Mouse (Mus musculus): ENCODE results near the gene Mlst8. TPM values are rescaled to one million over a fixed set of nuclear protein-coding genes. Genes with fewer than 3 reads are reported as not detected.

Mlst8 gene
- polyA plus RNA-seq, 1 experiment = 16.5 TPM

- H3K4me3 ChIP-seq (ENCODE audit: control insufficient read depth, low read depth, low read length) = no peak overlapping the region
- no peak overlapping the region for H3K27ac ChIP-seq (ENCODE audit: control insufficient read depth, insufficient read depth, low read depth, low read length)
- H3K27me3 ChIP-seq (ENCODE audit: control insufficient read depth, insufficient read depth, low read length) = no peaks in the 10 kb centered on the region
- TF ChIP-seq CTCF (IDR thresholded peaks at IDR 0.05; ENCODE audit: control insufficient read depth, insufficient read depth, insufficient replicate concordance, low read depth, low read length) (no peak), POLR2A (IDR thresholded peaks at IDR 0.05; ENCODE audit: control insufficient read depth, low read depth, low read length) (no peak)
- H3K4me1 ChIP-seq (ENCODE audit: control insufficient read depth, insufficient read depth, low read length) = peaks cover 14% of the 10 kb centered on the region
- no peaks in the 10 kb centered on the region for H3K36me3 ChIP-seq (ENCODE audit: control insufficient read depth, insufficient read depth, low read length)
Observed at GRCm38 (mm10) chr17:24479431-24479830, 553 bp upstream of the Mlst8 start.

DNA sequence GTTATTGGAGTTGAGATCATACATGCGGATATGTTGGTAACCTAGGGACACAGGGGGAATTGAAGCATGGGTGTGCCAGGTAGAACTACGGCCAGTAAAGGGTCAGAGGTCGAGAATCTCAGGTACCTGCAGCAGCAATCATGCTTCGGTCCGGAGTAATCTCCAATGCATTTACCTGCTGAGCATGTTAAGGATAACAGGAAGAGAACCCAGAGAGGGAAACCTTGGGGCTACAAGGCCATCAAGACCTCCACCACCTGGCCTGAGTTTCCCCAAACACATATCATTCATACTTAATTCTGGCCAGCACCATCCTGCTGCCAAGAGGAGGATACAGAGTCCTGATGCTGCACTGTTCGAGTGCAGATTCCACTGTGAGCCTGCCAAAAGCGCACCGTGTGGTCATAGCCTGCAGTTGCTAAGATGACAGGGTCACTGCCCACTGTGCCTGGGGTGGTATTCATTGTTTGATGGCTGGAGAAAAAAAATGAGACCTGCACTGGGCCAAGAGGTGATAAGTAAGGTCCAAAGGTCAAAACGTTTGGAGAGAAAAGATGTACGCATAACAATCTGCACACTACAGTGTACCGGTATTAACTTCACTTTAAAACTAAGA is 785 bp downstream of the Mlst8 start:
- H3K4me3 ChIP-seq (ENCODE audit: control insufficient read depth, low read depth, low read length) = peak overlapping the region; percentile 100
- no peaks in the 10 kb centered on the region for H3K36me3 ChIP-seq (ENCODE audit: control insufficient read depth, insufficient read depth, low read length)
- no peak overlapping the region for H3K27ac ChIP-seq (ENCODE audit: control insufficient read depth, insufficient read depth, low read depth, low read length)
- no peaks in the 10 kb centered on the region for H3K27me3 ChIP-seq (ENCODE audit: control insufficient read depth, insufficient read depth, low read length)
- peaks cover 20% of the 10 kb centered on the region for H3K4me1 ChIP-seq (ENCODE audit: control insufficient read depth, insufficient read depth, low read length)
- TF ChIP-seq POLR2A (IDR thresholded peaks at IDR 0.05; ENCODE audit: control insufficient read depth, low read depth, low read length) (no peak), CTCF (IDR thresholded peaks at IDR 0.05; ENCODE audit: control insufficient read depth, insufficient read depth, insufficient replicate concordance, low read depth, low read length) (no peak; the same call in 1 of the 2 replicates)

GRCm38 (mm10) chr17:24477053-24477984 is 1.6 kb downstream of the Mlst8 start:
- no peak overlapping the region for H3K4me3 ChIP-seq (ENCODE audit: control insufficient read depth, low read depth, low read length)
- H3K4me1 ChIP-seq (ENCODE audit: control insufficient read depth, insufficient read depth, low read length) = peaks cover 22% of the 10 kb centered on the region
- no peak overlapping the region for H3K27ac ChIP-seq (ENCODE audit: control insufficient read depth, insufficient read depth, low read depth, low read length)
- H3K36me3 ChIP-seq (ENCODE audit: control insufficient read depth, insufficient read depth, low read length) = no peaks in the 10 kb centered on the region
- H3K27me3 ChIP-seq (ENCODE audit: control insufficient read depth, insufficient read depth, low read length) = no peaks in the 10 kb centered on the region
- TF ChIP-seq POLR2A (IDR thresholded peaks at IDR 0.05; ENCODE audit: control insufficient read depth, low read depth, low read length) (no peak), CTCF (IDR thresholded peaks at IDR 0.05; ENCODE audit: control insufficient read depth, insufficient read depth, insufficient replicate concordance, low read depth, low read length) (no peak)

DNA sequence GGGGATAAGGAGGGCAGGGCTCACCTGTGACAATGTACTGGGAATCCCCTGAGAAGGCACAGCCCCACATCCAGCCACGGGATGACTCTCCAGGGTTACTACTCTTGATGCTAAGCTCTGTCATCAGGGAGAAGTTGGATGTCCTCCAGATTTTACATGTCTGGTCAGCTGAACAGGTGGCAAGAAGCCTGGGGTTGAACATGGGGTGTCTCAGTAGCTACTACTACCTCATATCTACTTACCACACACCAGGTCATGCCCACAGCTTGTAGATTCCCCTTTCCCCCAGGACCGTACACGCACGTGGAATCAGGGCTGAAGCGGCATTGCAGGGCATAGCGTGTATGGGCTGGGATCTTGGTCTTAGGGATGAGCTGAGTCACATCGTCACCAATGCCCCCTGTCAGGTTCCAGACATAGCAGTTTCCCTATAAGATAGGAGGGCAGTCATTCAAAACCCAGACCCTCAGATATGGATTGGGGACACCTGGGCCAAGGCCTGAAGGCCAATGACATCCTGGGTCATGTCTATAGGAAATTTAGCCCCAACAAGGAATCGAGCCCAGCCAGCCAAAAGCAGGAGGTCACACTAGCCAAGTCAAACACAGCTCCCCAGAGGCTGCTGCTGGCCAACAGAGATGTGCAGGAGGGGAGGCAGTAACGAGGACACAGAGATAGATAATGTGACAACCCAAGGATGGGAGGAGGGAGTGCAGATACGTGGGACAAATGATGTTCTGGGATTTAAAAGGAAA is 2.7 kb downstream of the Mlst8 start:
- TF ChIP-seq CTCF (IDR thresholded peaks at IDR 0.05; ENCODE audit: control insufficient read depth, insufficient read depth, insufficient replicate concordance, low read depth, low read length) (no peak), POLR2A (IDR thresholded peaks at IDR 0.05; ENCODE audit: control insufficient read depth, low read depth, low read length) (no peak)
- Histone ChIP-seq H3K4me1 (ENCODE audit: control insufficient read depth, insufficient read depth, low read length) (peaks cover 27% of the 10 kb centered on the region), H3K4me3 (ENCODE audit: control insufficient read depth, low read depth, low read length) (no peak overlapping the region), H3K27me3 (ENCODE audit: control insufficient read depth, insufficient read depth, low read length) (no peaks in the 10 kb centered on the region), H3K27ac (ENCODE audit: control insufficient read depth, insufficient read depth, low read depth, low read length) (no peak overlapping the region), H3K36me3 (ENCODE audit: control insufficient read depth, insufficient read depth, low read length) (peaks cover under 1% of the 10 kb centered on the region)

GRCm38 (mm10) chr17:24475586-24475985 is 3.3 kb downstream of the Mlst8 start:
- H3K27me3 ChIP-seq (ENCODE audit: control insufficient read depth, insufficient read depth, low read length) = no peaks in the 10 kb centered on the region
- peaks cover 2% of the 10 kb centered on the region for H3K36me3 ChIP-seq (ENCODE audit: control insufficient read depth, insufficient read depth, low read length)
- TF ChIP-seq POLR2A (IDR thresholded peaks at IDR 0.05; ENCODE audit: control insufficient read depth, low read depth, low read length) = no peak
- TF ChIP-seq CTCF (IDR thresholded peaks at IDR 0.05; ENCODE audit: control insufficient read depth, insufficient read depth, insufficient replicate concordance, low read depth, low read length) = no peak
- H3K4me3 ChIP-seq (ENCODE audit: control insufficient read depth, low read depth, low read length) = no peak overlapping the region
- no peak overlapping the region for H3K27ac ChIP-seq (ENCODE audit: control insufficient read depth, insufficient read depth, low read depth, low read length)
- H3K4me1 ChIP-seq (ENCODE audit: control insufficient read depth, insufficient read depth, low read length) = peaks cover 30% of the 10 kb centered on the region

- Histone ChIP-seq H3K36me3 (ENCODE audit: control insufficient read depth, insufficient read depth, low read length) (peaks cover 2% of the 10 kb centered on the region), H3K27me3 (ENCODE audit: control insufficient read depth, insufficient read depth, low read length) (no peaks in the 10 kb centered on the region), H3K27ac (ENCODE audit: control insufficient read depth, insufficient read depth, low read depth, low read length) (peak overlapping the region; percentile 44), H3K4me3 (ENCODE audit: control insufficient read depth, low read depth, low read length) (no peak overlapping the region), H3K4me1 (ENCODE audit: control insufficient read depth, insufficient read depth, low read length) (peaks cover 25% of the 10 kb centered on the region)
- no peak for TF ChIP-seq CTCF (IDR thresholded peaks at IDR 0.05; ENCODE audit: control insufficient read depth, insufficient read depth, insufficient replicate concordance, low read depth, low read length)
- TF ChIP-seq POLR2A (IDR thresholded peaks at IDR 0.05; ENCODE audit: control insufficient read depth, low read depth, low read length) = no peak
Observed at GRCm38 (mm10) chr17:24474557-24474956, 4.3 kb downstream of the Mlst8 start.

Data from testis, adult 2 months (tissue).